Mouse (Mus musculus) heart, postnatal 0 days (tissue): ENCODE measurements around the gene Apopt1. TPM values are rescaled to one million over a fixed set of nuclear protein-coding genes. Genes with fewer than 3 reads are reported as not detected.

ENCODE experiments used
- ATAC-seq: fragments of 200-750 bp; cut with Nextera tagmentation; 2 replicates; pipeline ENCODE4 v1.8.0; 2017; ENCODE audit warnings: low read depth, moderate number of reproducible peaks, moderate library complexity; ENCODE audit not compliant: insufficient read depth
- DNase-seq: peaks from one replicate; pipeline ENCODE4 v3.0.0-alpha.2; 2016; ENCODE audit warnings: low spot score
- H3K27ac ChIP-seq: fragments of 300-500 bp; sonication (generic); 2 replicates; pipeline ENCODE4 v1.5.1; 2014; ENCODE audit warnings: low read depth, mild to moderate bottlenecking
- H3K27me3 ChIP-seq: fragments of 300-500 bp; sonication (generic); 2 replicates; pipeline ENCODE4 v1.6.1; 2014; ENCODE audit warnings: low read length, mixed read lengths; ENCODE audit not compliant: control insufficient read depth, insufficient read depth
- H3K36me3 ChIP-seq: fragments of 300-500 bp; sonication (generic); replicated peaks from 2 replicates; pipeline ENCODE4 v1.6.1; 2014; ENCODE audit warnings: low read length, mixed read lengths; ENCODE audit not compliant: control insufficient read depth, insufficient read depth
- H3K4me1 ChIP-seq: fragments of 300-500 bp; sonication (generic); 2 replicates; pipeline ENCODE4 v1.6.1; 2014; ENCODE audit warnings: antibody characterized with exemption; ENCODE audit not compliant: control insufficient read depth, insufficient read depth
- H3K4me2 ChIP-seq: fragments of 300-500 bp; sonication (generic); 2 replicates; pipeline ENCODE4 v1.6.1; 2014; ENCODE audit warnings: low read depth, mild to moderate bottlenecking, low read length, moderate library complexity
- H3K4me3 ChIP-seq: fragments of 300-500 bp; sonication (generic); 2 replicates; pipeline ENCODE4 v1.5.1; 2014; ENCODE audit warnings: low read depth, low read length
- H3K9ac ChIP-seq: fragments of 300-500 bp; sonication (generic); replicated peaks from 2 replicates; pipeline ENCODE4 v1.6.1; 2014; ENCODE audit warnings: low read depth, low read length, mixed read lengths
- H3K9me3 ChIP-seq: fragments of 300-500 bp; sonication (generic); replicated peaks from 2 replicates; pipeline ENCODE4 v1.6.1; 2016; ENCODE audit warnings: low read length; ENCODE audit not compliant: control insufficient read depth
- CTCF ChIP-seq: IDR thresholded peaks from 2 replicates; pipeline ENCODE4 v1.5.1; 2016; ENCODE audit warnings: antibody characterized with exemption, control low read depth, low read depth
- EP300 ChIP-seq: IDR thresholded peaks from 2 replicates; pipeline ENCODE4 v1.6.1; 2016; ENCODE audit warnings: antibody characterized with exemption, low read depth
- WGBS: fragments of 180-500 bp; shearing (Covaris S2); extraction: QIAGEN DNeasy Blood & Tissue Kit; methylation state at CpG from one replicate; pipeline ENCODE4 v1.1.7; 2014; 5-methylcytosine and 5-hydroxymethylcytosine counted together
- polyA plus RNA-seq: library from polyadenylated mRNA; unstranded; fragments of >200 nt; fragmentation: Nextera tagmentation; extraction: Ambion mirVana; gene quantifications from 2 replicates; pipeline ENCODE4 v1.2.1, GENCODE M21; 2015
- total RNA-seq: library from RNA; depleted of rRNA; stranded (reverse); fragments of >200 nt; gene quantifications from 2 replicates; pipeline ENCODE4 v1.2.3, GENCODE M21; 2014; ENCODE audit warnings: low replicate concordance

The Apopt1 gene
- total and polyA plus RNA-seq, 2 experiments from 2014 or later = 18.5 to 58.9 TPM

GRCm38 (mm10) chr12:111689426-111689825, 23.6 kb upstream of the Apopt1 start:
- Histone ChIP-seq H3K27ac (peak overlapping the region; percentile 11; the same call in 1 of the 2 replicates), H3K27me3 (no peaks in the 10 kb centered on the region), H3K4me1 (peaks cover 52% of the 10 kb centered on the region), H3K4me2 (no peak overlapping the region), H3K36me3 (no peaks in the 10 kb centered on the region), H3K9me3 (no peaks in the 10 kb centered on the region), H3K9ac (no peak overlapping the region), H3K4me3 (no peak overlapping the region)
- TF ChIP-seq CTCF = no peak
- no peak for TF ChIP-seq EP300
- ATAC-seq (no peak), DNase-seq (no peak)
- 42% methylated on average over 11 of the region's 11 CpGs for WGBS

DNA sequence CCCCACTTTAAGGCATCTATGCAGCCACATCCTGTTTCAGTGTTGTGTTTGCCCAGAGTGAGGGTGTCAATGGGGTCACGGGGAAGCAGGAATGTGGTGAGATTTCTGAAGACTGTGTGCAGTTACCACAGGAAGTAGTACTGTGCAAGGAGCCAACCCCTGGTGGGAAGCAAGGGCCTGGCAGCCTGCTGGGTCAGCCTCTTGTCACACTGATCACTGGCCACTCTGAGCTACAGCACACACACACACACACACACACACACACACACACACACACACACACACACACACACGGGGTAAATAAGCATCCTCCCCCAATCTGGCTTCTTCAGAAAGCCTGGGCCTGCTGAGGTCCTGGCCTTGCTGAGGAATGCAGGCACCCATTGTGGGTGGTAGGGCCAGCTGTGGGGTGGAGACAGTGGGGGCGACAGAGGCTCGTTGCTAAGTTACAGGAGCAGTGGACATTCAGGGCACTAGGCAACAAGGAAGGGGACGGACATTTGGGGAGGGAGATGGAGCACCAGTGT, 21.7 kb upstream of the Apopt1 start:
- Histone ChIP-seq H3K9me3 (no peaks in the 10 kb centered on the region), H3K4me3 (no peak overlapping the region), H3K27ac (0 out of 2 replicates have a peak overlapping the region, but pooled peaks have one; percentile 40), H3K9ac (no peak overlapping the region; the same call in 1 of the 2 replicates), H3K27me3 (no peaks in the 10 kb centered on the region), H3K36me3 (no peaks in the 10 kb centered on the region), H3K4me1 (peaks cover 57% of the 10 kb centered on the region), H3K4me2 (no peak overlapping the region)
- TF ChIP-seq EP300 = no peak
- no peak for TF ChIP-seq CTCF
- ATAC-seq = no peak
- DNase-seq = peak; percentile 24
- 18% methylated on average over 5 of the region's 5 CpGs for WGBS

GRCm38 (mm10) chr12:111692899-111693298, 20.2 kb upstream of the Apopt1 start:
- H3K4me1 ChIP-seq = peaks cover 43% of the 10 kb centered on the region

DNA sequence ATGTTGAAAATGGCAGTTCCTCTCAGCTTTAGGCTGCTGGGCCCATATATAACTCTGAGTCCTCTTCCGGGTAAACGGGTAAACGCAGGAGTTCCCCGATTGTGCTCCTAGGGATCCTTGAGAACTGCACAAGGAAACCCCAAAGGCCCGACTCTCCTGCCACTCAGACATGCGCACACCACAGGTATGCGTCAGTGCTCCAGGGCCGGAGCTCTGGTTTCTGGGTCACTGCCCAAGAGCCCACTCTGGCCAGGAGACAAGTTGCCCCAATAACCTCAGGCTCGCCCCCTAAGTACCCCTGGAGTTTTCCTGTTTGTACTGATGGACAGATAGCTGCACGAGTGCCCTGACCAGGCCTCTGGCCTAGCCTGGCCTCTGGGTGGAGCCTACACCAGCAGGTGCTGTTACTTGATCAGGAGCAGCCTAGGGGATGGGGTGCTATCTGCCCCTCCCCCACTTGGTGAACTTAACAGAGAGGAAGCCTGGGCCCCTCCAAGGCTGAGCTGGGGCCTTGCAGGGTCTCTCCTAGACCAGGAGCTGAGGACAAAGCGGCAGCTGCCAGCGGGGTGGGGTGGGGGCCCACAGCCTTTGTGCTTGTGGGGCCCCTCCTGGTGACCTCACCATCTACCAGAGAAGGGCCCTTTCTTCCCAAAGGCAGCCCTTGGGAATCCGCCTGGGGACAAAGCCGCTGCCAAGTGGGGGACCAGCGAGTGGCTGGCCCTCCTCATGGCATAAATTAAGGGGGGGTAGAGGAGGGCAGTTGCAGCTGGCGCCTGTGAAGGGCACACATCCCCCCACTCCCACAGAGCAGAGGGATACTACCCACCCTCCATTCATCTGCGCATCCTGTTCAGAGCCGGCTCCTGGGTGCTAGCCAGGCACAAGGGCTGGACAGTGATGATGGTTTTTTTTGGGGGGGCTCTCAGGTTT, 19.5 kb upstream of the Apopt1 start:
- H3K36me3 ChIP-seq = no peaks in the 10 kb centered on the region
- H3K27me3 ChIP-seq = no peaks in the 10 kb centered on the region
- H3K4me2 ChIP-seq = peak overlapping the region; percentile 14; the same call in 1 of the 2 replicates
- no peak overlapping the region; the same call in 1 of the 2 replicates for H3K9ac ChIP-seq
- peaks cover 37% of the 10 kb centered on the region for H3K4me1 ChIP-seq
- TF ChIP-seq EP300 = no peak
- no peak for TF ChIP-seq CTCF
- 62% methylated on average over 18 of the region's 18 CpGs for WGBS
- DNase-seq (peak; percentile 30), ATAC-seq (no peak)
- peak overlapping the region; percentile 67 for H3K27ac ChIP-seq
- no peak overlapping the region for H3K4me3 ChIP-seq
- H3K9me3 ChIP-seq = no peaks in the 10 kb centered on the region

More at GRCm38 (mm10) chr12:111692899-111693298, 20.2 kb upstream of the Apopt1 start:
- TF ChIP-seq CTCF = no peak
- TF ChIP-seq EP300 = no peak
- Histone ChIP-seq H3K9me3 (no peaks in the 10 kb centered on the region), H3K27ac (no peak overlapping the region), H3K4me2 (no peak overlapping the region), H3K9ac (no peak overlapping the region), H3K36me3 (no peaks in the 10 kb centered on the region), H3K27me3 (no peaks in the 10 kb centered on the region), H3K4me3 (no peak overlapping the region)
- 92% methylated on average over 5 of the region's 5 CpGs for WGBS
- no peak for ATAC-seq
- DNase-seq = no peak

- Histone ChIP-seq H3K4me1 (peaks cover 33% of the 10 kb centered on the region), H3K9me3 (no peaks in the 10 kb centered on the region), H3K27me3 (no peaks in the 10 kb centered on the region), H3K27ac (peak overlapping the region; percentile 67), H3K9ac (no peak overlapping the region; the same call in 1 of the 2 replicates), H3K36me3 (no peaks in the 10 kb centered on the region), H3K4me3 (no peak overlapping the region), H3K4me2 (peak overlapping the region; percentile 14; the same call in 1 of the 2 replicates)
- 24% methylated on average over 12 of the region's 12 CpGs for WGBS
- TF ChIP-seq EP300 (no peak), CTCF (no peak)
- 0 out of 2 replicates have a peak, but pooled peaks have one; percentile 21 for ATAC-seq
- peak; percentile 31 for DNase-seq
Measured at GRCm38 (mm10) chr12:111694271-111694781, 18.7 kb upstream of the Apopt1 start.
